Mouse (Mus musculus) neural tube, embryonic 14.5 days (tissue): ENCODE results near the gene Gtf2ird1. TPM values are rescaled to one million over a fixed set of nuclear protein-coding genes. Genes with fewer than 3 reads are reported as not detected.

Experiments used
- ATAC-seq: fragments of 200-750 bp; cut with Nextera tagmentation; 2 replicates; pipeline ENCODE4 v1.8.0; 2017; ENCODE audit warnings: low read depth, mild to moderate bottlenecking, moderate TSS enrichment, moderate library complexity
- H3K27ac ChIP-seq: fragments of 300-500 bp; sonication (generic); 2 replicates; pipeline ENCODE4 v1.5.1; 2014; ENCODE audit warnings: low read depth, mild to moderate bottlenecking, control low read depth, low read length, moderate library complexity, mixed read lengths
- H3K27me3 ChIP-seq: fragments of 300-500 bp; sonication (generic); 2 replicates; pipeline ENCODE4 v1.6.1; 2014; ENCODE audit warnings: low read length; ENCODE audit not compliant: control insufficient read depth, insufficient read depth
- H3K36me3 ChIP-seq: fragments of 300-500 bp; sonication (generic); 2 replicates; pipeline ENCODE4 v1.6.1; 2014; ENCODE audit warnings: low read length, mixed read lengths; ENCODE audit not compliant: control insufficient read depth, insufficient read depth
- H3K4me1 ChIP-seq: fragments of 300-500 bp; sonication (generic); 2 replicates; pipeline ENCODE4 v1.6.1; 2014; ENCODE audit warnings: low read length; ENCODE audit not compliant: control insufficient read depth, insufficient read depth
- H3K4me2 ChIP-seq: fragments of 300-500 bp; sonication (generic); 2 replicates; pipeline ENCODE4 v1.6.1; 2014; ENCODE audit warnings: mild to moderate bottlenecking, low read depth, low read length, control low read depth
- H3K4me3 ChIP-seq: fragments of 300-500 bp; sonication (generic); 2 replicates; pipeline ENCODE4 v1.5.1; 2014; ENCODE audit warnings: low read depth, low read length, control low read depth, mixed read lengths
- H3K9ac ChIP-seq: fragments of 300-500 bp; sonication (generic); replicated peaks from 2 replicates; pipeline ENCODE4 v1.6.1; 2014; ENCODE audit warnings: low read depth, mild to moderate bottlenecking, control low read depth, low read length, mixed read lengths
- H3K9me3 ChIP-seq: fragments of 300-500 bp; sonication (generic); 2 replicates; pipeline ENCODE4 v1.6.1; 2016; ENCODE audit warnings: low read length; ENCODE audit not compliant: control insufficient read depth
- WGBS: fragments of 180-500 bp; shearing (Covaris S2); extraction: QIAGEN DNeasy Blood & Tissue Kit; methylation state at CpG from one replicate; pipeline ENCODE4 v1.1.7; 2014; 5-methylcytosine and 5-hydroxymethylcytosine counted together
- polyA plus RNA-seq: library from polyadenylated mRNA; unstranded; fragments of >200 nt; fragmentation: Nextera tagmentation; extraction: Ambion mirVana; gene quantifications from 2 replicates; pipeline ENCODE4 v1.2.1, GENCODE M21; 2014

The Gtf2ird1 gene
- polyA plus RNA-seq, 1 experiment from 2014 or later, result 60.3 TPM

- 89% methylated on average over 13 of the region's 13 CpGs for WGBS
- no peak overlapping the region for H3K4me2 ChIP-seq
- no peak for ATAC-seq
- H3K9ac ChIP-seq, result no peak overlapping the region
- H3K4me1 ChIP-seq, result no peaks in the 10 kb centered on the region
- H3K27me3 ChIP-seq, result no peaks in the 10 kb centered on the region
- H3K9me3 ChIP-seq, result no peaks in the 10 kb centered on the region
- H3K4me3 ChIP-seq, result no peak overlapping the region
- no peak overlapping the region for H3K27ac ChIP-seq
- no peaks in the 10 kb centered on the region for H3K36me3 ChIP-seq
These were observed 133.2 kb downstream of the Gtf2ird1 start for GRCm38 (mm10) chr5:134323311-134323710.

- Histone ChIP-seq H3K4me1 (no peaks in the 10 kb centered on the region), H3K9ac (no peak overlapping the region), H3K4me3 (no peak overlapping the region), H3K4me2 (no peak overlapping the region), H3K27ac (no peak overlapping the region), H3K9me3 (no peaks in the 10 kb centered on the region), H3K36me3 (no peaks in the 10 kb centered on the region), H3K27me3 (no peaks in the 10 kb centered on the region)
- no peak for ATAC-seq
- WGBS, result 89% methylated on average over 13 of the region's 13 CpGs
These were observed 134.2 kb downstream of the Gtf2ird1 start for GRCm38 (mm10) chr5:134322355-134322754.

DNA sequence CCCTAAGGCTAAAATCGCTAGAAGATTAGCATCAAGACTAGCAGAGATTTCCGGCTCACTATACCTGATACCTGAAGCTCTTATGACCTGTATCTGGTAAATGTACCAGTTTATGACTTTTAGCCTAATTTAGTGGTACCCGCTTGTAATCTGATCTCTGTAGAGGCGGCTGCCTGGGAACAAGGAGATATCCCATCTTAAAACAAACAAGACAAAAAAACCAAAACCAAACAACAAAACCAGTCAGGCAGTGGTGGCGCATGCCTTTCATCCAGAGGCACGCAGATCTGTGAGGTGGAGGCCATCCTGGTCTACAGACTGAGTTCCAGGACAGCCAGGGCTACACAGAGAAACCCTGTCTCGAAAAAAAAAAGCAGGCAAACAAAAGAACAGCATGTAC lies 134.8 kb downstream of the Gtf2ird1 start:
- WGBS, result 88% methylated on average over 7 of the region's 7 CpGs
- no peak overlapping the region for H3K4me3 ChIP-seq

GRCm38 (mm10) chr5:134318903-134319302 lies 137.6 kb downstream of the Gtf2ird1 start:
- H3K27ac ChIP-seq, result no peak overlapping the region
- no peaks in the 10 kb centered on the region for H3K27me3 ChIP-seq
- peaks cover 5% of the 10 kb centered on the region; the same call in 1 of the 2 replicates for H3K4me1 ChIP-seq
- no peaks in the 10 kb centered on the region for H3K36me3 ChIP-seq
- no peak overlapping the region for H3K4me3 ChIP-seq
- H3K9me3 ChIP-seq, result no peaks in the 10 kb centered on the region
- no peak overlapping the region for H3K9ac ChIP-seq
- H3K4me2 ChIP-seq, result no peak overlapping the region
- 94% methylated on average over 6 of the region's 6 CpGs for WGBS
- no peak for ATAC-seq

More for the DNA sequence above, 134.8 kb downstream of the Gtf2ird1 start:
- Histone ChIP-seq H3K4me1 (no peaks in the 10 kb centered on the region), H3K27ac (no peak overlapping the region), H3K27me3 (no peaks in the 10 kb centered on the region), H3K9me3 (no peaks in the 10 kb centered on the region), H3K36me3 (no peaks in the 10 kb centered on the region), H3K4me2 (no peak overlapping the region), H3K9ac (no peak overlapping the region)
- ATAC-seq, result no peak

GRCm38 (mm10) chr5:134316721-134317120 lies 139.8 kb downstream of the Gtf2ird1 start:
- no peak overlapping the region for H3K4me3 ChIP-seq
- WGBS, result 60% methylated on average over 7 of the region's 7 CpGs
- H3K4me2 ChIP-seq, result no peak overlapping the region
- H3K9me3 ChIP-seq, result no peaks in the 10 kb centered on the region
- no peak overlapping the region for H3K27ac ChIP-seq
- no peak for ATAC-seq
- H3K36me3 ChIP-seq, result no peaks in the 10 kb centered on the region
- H3K27me3 ChIP-seq, result no peaks in the 10 kb centered on the region
- H3K4me1 ChIP-seq, result peaks cover 10% of the 10 kb centered on the region
- no peak overlapping the region for H3K9ac ChIP-seq

DNA sequence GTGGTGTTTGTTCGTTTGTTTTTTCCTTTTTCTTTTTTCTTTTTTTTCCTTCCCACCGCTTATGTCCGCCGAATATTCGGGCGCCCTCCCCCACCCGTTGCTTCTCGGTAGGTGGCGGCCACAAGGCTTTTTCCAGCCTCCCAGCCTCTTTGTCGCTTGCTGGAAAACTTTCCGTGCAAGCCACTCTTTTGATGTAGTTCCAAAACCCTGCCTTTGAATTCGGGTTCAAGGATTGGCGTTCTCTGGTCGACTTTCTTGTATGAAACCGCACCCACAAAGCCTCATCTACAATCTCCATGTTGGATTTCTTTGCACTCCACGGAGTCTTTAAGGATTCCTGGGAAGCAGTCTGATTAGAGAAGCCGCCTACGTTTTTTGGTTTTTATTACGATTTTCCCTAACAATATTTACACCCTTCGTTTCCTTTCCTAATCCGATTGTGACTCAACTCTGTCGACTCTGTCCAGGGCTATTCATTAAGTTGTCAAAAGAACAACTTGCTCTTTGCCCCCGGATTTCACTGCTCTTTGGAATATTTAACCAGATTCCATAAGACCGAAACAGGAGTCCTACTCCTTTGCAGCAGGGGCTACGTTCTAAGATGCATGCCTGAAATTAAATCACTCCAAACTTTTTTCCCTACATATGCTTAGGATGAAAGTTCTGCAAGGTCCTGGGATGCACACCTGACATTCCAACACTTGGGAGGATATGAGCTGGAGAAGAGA lies 140.7 kb downstream of the Gtf2ird1 start:
- Histone ChIP-seq H3K4me1 (peaks cover 10% of the 10 kb centered on the region), H3K36me3 (no peaks in the 10 kb centered on the region), H3K9ac (peak overlapping the region; percentile 37; the same call in 1 of the 2 replicates), H3K9me3 (no peaks in the 10 kb centered on the region), H3K27me3 (no peaks in the 10 kb centered on the region), H3K4me3 (peak overlapping the region; percentile 85), H3K27ac (peak overlapping the region; percentile 100), H3K4me2 (peak overlapping the region; percentile 78)
- WGBS, result 1% methylated on average over 25 of the region's 25 CpGs
- no peak for ATAC-seq

GRCm38 (mm10) chr5:134314688-134315622 lies 141.6 kb downstream of the Gtf2ird1 start, which contains the start of gene Gtf2i:
TSS of gene Gtf2i (minus strand) at chr5:134314760.
- no peaks in the 10 kb centered on the region for H3K9me3 ChIP-seq
- H3K4me2 ChIP-seq, result peak within 1 kb of the TSS; percentile 78
- H3K27ac ChIP-seq, result peak within 1 kb of the TSS; percentile 100
- peak; percentile 93 for ATAC-seq
- peaks cover 8% of the 10 kb centered on the region for H3K36me3 ChIP-seq
- WGBS, result under 1% methylated on average over 40 of the region's 40 CpGs
- H3K4me1 ChIP-seq, result peaks cover 10% of the 10 kb centered on the region
- H3K27me3 ChIP-seq, result no peaks in the 10 kb centered on the region
- peak within 1 kb of the TSS; percentile 85 for H3K4me3 ChIP-seq
- H3K9ac ChIP-seq, result peak within 1 kb of the TSS; percentile 99

GRCm38 (mm10) chr5:134314068-134314674 lies 142.3 kb downstream of the Gtf2ird1 start:
- Histone ChIP-seq H3K4me2 (peak overlapping the region; percentile 66), H3K4me1 (peaks cover 10% of the 10 kb centered on the region), H3K9me3 (no peaks in the 10 kb centered on the region), H3K27me3 (no peaks in the 10 kb centered on the region), H3K4me3 (peak overlapping the region; percentile 85), H3K27ac (peak overlapping the region; percentile 100), H3K36me3 (peaks cover 15% of the 10 kb centered on the region), H3K9ac (peak overlapping the region; percentile 99)
- ATAC-seq, result peak; percentile 60
- WGBS, result under 1% methylated on average over 40 of the region's 64 CpGs
